Mouse (Mus musculus): ENCODE results near the gene 9230112D13Rik. TPM values are rescaled to one million over a fixed set of nuclear protein-coding genes. Genes with fewer than 3 reads are reported as not detected.

The 9230112D13Rik gene
- polyA plus RNA-seq, 1 experiment from 2014 or later, result not detected

- 0 out of 2 replicates have a peak, but pooled peaks cover 2% of the 10 kb centered on the region for H3K36me3 ChIP-seq (replicated peaks)
- no peaks in the 10 kb centered on the region for H3K9me3 ChIP-seq
- WGBS, result 81% methylated on average over 2 of the region's 2 CpGs
- DNase-seq (ENCODE audit: low spot score), result no peak
- H3K27me3 ChIP-seq (replicated peaks; ENCODE audit: low read depth, poor library complexity, severe bottlenecking), result no peaks in the 10 kb centered on the region
- no peak overlapping the region for H3K4me3 ChIP-seq
- peaks cover 17% of the 10 kb centered on the region for H3K4me1 ChIP-seq
- H3K27ac ChIP-seq (replicated peaks), result no peak overlapping the region
Observed at GRCm38 (mm10) chr14:34489928-34490327, 32.7 kb downstream of the 9230112D13Rik start.

GRCm38 (mm10) chr14:34486169-34486568 is 36.4 kb downstream of the 9230112D13Rik start:
- Histone ChIP-seq H3K4me1 (peaks cover 31% of the 10 kb centered on the region), H3K9me3 (no peaks in the 10 kb centered on the region), H3K27me3 (replicated peaks; ENCODE audit: low read depth, poor library complexity, severe bottlenecking) (no peaks in the 10 kb centered on the region), H3K36me3 (replicated peaks) (no peaks in the 10 kb centered on the region), H3K4me3 (no peak overlapping the region), H3K27ac (replicated peaks) (no peak overlapping the region)
- DNase-seq (ENCODE audit: low spot score), result no peak
- WGBS, result 58% methylated on average over 8 of the region's 8 CpGs

- H3K36me3 ChIP-seq (replicated peaks), result no peaks in the 10 kb centered on the region
- 68% methylated on average over 6 of the region's 6 CpGs for WGBS
- no peak for DNase-seq (ENCODE audit: low spot score)
- no peaks in the 10 kb centered on the region for H3K27me3 ChIP-seq (replicated peaks; ENCODE audit: low read depth, poor library complexity, severe bottlenecking)
- peaks cover 19% of the 10 kb centered on the region for H3K4me1 ChIP-seq
- no peaks in the 10 kb centered on the region for H3K9me3 ChIP-seq
- H3K4me3 ChIP-seq, result no peak overlapping the region
- no peak overlapping the region for H3K27ac ChIP-seq (replicated peaks)
Observed at GRCm38 (mm10) chr14:34483469-34484341, 38.9 kb downstream of the 9230112D13Rik start.

- H3K36me3 ChIP-seq (replicated peaks), result no peaks in the 10 kb centered on the region
- H3K27me3 ChIP-seq (replicated peaks; ENCODE audit: low read depth, poor library complexity, severe bottlenecking), result no peaks in the 10 kb centered on the region
- H3K9me3 ChIP-seq, result no peaks in the 10 kb centered on the region
- H3K4me3 ChIP-seq, result no peak overlapping the region
- DNase-seq (ENCODE audit: low spot score), result no peak
- no peak overlapping the region for H3K27ac ChIP-seq (replicated peaks)
- H3K4me1 ChIP-seq, result peaks cover 6% of the 10 kb centered on the region
Observed at GRCm38 (mm10) chr14:34471591-34471990, 51.0 kb downstream of the 9230112D13Rik start.

- no peaks in the 10 kb centered on the region for H3K9me3 ChIP-seq
- H3K27ac ChIP-seq (replicated peaks), result no peak overlapping the region
- no peaks in the 10 kb centered on the region for H3K27me3 ChIP-seq (replicated peaks; ENCODE audit: low read depth, poor library complexity, severe bottlenecking)
- DNase-seq (ENCODE audit: low spot score), result no peak
- H3K4me1 ChIP-seq, result no peaks in the 10 kb centered on the region
- no peaks in the 10 kb centered on the region for H3K36me3 ChIP-seq (replicated peaks)
- WGBS, result 78% methylated on average over 3 of the region's 3 CpGs
- H3K4me3 ChIP-seq, result no peak overlapping the region
Observed at GRCm38 (mm10) chr14:34466291-34466690, 56.3 kb downstream of the 9230112D13Rik start.

Other genes starting within 250 kb of the 9230112D13Rik start
- 7.5 and 8.3 TPM in 2 replicates for gene Shld2, start 212.3 kb downstream of the 9230112D13Rik start, polyA plus RNA-seq (2016; fragmentation: Nextera tagmentation; extraction: Ambion mirVana)
- 70.0 and 76.1 TPM in 2 replicates for gene Glud1, start 212.1 kb downstream of the 9230112D13Rik start, polyA plus RNA-seq (2016; fragmentation: Nextera tagmentation; extraction: Ambion mirVana)
- gene Fam25c, start 167.4 kb downstream of the 9230112D13Rik start, polyA plus RNA-seq (2016; fragmentation: Nextera tagmentation; extraction: Ambion mirVana), result not detected in 2 replicates
- gene Sncg, start 148.0 kb downstream of the 9230112D13Rik start, polyA plus RNA-seq (2016; fragmentation: Nextera tagmentation; extraction: Ambion mirVana), result 21.9 and 44.5 TPM in 2 replicates
- gene Mmrn2, start 147.3 kb downstream of the 9230112D13Rik start, polyA plus RNA-seq (2016; fragmentation: Nextera tagmentation; extraction: Ambion mirVana), result 6.4 and 7.8 TPM in 2 replicates
- 50.7 and 52.8 TPM in 2 replicates for gene Bmpr1a, start 19.5 kb downstream of the 9230112D13Rik start, polyA plus RNA-seq (2016; fragmentation: Nextera tagmentation; extraction: Ambion mirVana)
- 0.59 TPM in 1 of 2 replicates, not detected in the other for gene Ldb3, start 65.9 kb upstream of the 9230112D13Rik start, polyA plus RNA-seq (2016; fragmentation: Nextera tagmentation; extraction: Ambion mirVana)
- 0.23 and 0.27 TPM in 2 replicates for gene Opn4, start 77.3 kb upstream of the 9230112D13Rik start, polyA plus RNA-seq (2016; fragmentation: Nextera tagmentation; extraction: Ambion mirVana)
- 26.9 and 27.2 TPM in 2 replicates for gene Wapl, start 151.1 kb upstream of the 9230112D13Rik start, polyA plus RNA-seq (2016; fragmentation: Nextera tagmentation; extraction: Ambion mirVana)

Measured in embryonic facial prominence, embryonic 10.5 days (tissue).